Mouse (Mus musculus) adrenal gland, adult 8-10 months (tissue): ENCODE measurements around the gene Slx4. TPM values are rescaled to one million over a fixed set of nuclear protein-coding genes. Genes with fewer than 3 reads are reported as not detected.
A peak's percentile ranks its signal among the peaks of the same experiment; 100 is the strongest.
"Not testable (repeated sequence)": the region's sequence is repeated elsewhere in the genome, so short reads cannot be mapped to it uniquely, and the experiment has no call there.

Experiments
- DNase-seq: peaks from one replicate; pipeline ENCODE4 v3.0.0; 2022
- total RNA-seq, 4 experiments: library from RNA; stranded (reverse); gene quantifications; 2 replicates each; pipeline ENCODE4 v1.2.4; 2022

The Slx4 gene
- total RNA-seq, 4 experiments from 2014 or later = 22.0 to 41.0 (median 29.6) TPM

DNA sequence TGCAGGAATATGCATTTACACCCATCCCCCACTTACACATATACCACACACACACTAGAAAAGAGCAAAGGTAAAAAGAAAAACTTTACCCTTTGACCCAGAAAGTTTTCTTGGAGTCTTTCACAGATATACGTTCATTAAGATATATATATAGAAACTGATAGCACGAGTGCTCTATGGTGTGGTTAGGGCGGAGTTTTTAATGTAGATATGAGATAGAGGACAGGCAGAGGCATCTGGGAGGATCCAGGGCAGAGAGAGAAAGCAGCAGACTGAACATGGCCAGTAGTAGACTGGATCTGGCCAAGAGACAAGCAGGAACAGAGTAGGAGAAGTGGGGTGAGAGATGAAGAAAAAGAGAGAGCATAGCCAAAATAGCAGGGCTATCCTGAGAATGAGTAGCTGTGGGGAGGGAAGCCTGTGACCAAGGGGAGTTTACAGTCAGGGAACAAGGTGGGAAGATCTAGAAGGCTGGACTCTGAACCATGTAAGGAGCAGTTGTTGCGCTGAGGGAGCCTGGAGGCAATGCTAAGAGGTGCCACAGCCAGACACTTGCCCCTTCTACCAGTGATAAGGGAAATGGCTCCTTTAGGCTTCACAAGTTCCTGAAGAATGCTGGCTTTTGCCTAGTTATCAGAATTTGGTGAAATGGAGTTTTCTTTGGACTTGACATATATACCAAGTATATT, 9.5 kb upstream of the Slx4 start:
- no peak for DNase-seq

DNA sequence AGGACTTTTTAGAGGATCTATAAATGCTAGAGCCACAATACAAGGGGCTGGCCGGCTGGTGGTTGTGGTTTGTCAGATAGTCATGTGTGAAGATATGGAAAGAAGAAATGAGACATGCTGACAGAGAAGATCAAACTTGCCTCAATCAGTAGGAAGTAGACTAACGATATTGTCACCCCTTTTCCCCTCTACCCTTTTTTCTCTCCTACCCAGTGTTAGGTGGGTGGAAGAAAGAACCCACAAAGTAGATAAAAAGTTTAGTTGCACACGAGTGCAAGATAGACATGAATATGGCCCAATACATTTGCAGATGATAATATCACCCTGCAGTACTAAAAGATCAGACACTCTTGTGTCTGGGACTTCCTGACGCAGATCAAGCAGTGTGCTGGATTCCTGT, 15.2 kb downstream of the Slx4 start:
- no peak for DNase-seq

DNA sequence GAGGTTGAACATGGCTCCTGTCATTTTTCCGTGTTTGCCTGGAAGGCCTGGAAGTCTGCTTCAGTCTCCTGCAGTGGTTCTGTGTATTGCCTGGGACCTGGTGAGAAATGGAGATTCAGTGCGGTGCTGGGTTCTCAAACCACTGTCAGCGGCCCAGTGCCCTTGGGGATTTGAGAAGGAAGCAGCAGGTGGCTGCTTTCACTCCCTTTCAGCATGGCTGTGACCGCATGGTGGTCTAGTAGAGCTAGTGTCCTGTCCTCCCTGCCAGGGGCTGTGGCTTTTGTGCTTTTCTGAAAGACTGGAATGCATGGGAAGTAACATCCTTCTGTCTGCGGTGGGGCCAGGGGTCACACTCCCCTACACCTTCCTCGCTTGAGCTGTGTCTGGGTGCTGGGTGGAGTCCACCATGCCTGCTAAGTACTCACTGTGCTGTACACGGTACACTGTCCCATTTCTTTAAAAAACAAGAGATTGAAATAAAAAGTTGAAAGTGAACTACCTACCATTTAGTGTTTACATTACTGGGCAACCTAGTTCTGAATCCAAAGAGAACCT, 20.3 kb downstream of the Slx4 start:
- DNase-seq = no peak

DNA sequence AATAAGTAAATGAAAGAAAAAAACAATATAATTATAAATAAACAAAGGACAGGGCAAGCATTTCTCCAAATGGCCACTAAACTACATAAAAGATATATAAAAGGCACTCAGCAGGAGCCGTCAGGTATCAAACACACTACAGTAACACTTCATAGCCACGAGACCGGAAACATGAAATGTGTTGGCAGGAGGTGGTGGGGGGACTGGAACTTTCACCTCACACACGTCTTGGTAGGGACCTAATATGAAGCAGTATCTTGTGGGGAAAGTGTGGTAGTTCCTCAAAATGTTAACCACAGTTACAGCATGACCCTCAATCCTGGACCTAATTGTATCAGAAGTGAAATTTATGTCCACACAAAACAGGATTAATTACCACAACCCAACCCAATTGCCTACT, 21.4 kb downstream of the Slx4 start:
- no peak for DNase-seq

DNA sequence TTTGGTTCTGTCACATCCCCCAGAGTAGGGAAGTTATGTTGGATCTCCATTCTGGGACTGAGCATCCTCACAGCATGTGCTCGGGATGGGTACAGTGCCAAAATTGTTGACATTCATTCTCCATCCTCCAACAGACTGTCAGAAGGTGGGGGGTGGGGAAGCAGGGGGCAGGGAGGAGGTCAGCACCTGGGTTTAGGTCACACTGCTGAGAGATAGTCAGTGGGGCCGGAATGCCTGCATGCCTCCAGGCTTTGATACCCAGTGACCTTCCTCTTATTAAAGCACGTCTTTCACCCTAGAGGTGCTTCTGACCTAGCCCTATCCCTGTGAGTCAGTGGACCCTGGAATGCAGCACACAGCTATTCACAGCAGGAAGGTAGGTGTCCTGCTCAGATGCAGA, 26.9 kb downstream of the Slx4 start:
- DNase-seq = no peak

DNA sequence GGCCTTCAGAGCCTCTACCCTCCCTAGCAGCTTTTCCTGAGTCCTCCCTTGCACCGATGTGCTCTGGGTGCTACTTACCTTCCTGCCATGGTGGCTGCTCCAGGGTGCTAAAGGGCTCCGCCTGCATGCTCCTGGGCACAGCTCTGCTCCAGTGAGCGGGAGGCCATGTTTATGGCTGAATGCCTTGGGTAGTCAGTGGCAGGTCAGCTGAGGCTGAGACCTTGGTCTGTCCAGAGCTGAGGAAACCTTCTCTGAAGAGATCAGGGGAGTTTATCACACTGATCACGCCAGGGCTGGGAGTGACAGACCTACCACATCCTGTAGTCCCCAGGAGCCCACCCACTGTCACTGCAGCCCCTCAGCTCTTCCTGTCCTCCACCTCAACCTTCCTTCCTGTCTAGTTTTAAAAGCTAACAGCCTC, 27.3 kb downstream of the Slx4 start, which contains the start of gene Nlrc3:
Nlrc3 (minus strand) TSS at position 382 of the 421 bp plus-strand sequence.
- DNase-seq = no peak

DNA sequence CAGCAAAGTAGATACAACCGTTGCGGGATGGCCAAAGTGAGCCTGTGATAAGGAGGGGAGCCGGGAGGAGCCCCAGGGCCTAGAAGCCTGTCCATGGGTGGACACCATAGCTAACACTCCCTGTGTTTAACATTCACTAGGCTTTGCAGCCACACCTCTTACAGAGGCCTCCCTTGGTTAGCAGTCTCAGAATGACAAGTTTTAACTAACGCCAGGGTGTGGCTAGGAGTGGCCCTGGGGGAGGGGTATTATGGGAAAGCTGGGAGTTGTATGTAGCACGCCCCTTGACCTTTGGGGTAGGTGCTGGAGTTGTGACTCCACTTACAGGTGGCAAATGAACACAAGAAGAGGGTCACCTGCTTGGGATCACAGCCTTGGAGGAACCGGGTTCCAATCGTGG, 27.9 kb downstream of the Slx4 start:
- no peak for DNase-seq

DNA sequence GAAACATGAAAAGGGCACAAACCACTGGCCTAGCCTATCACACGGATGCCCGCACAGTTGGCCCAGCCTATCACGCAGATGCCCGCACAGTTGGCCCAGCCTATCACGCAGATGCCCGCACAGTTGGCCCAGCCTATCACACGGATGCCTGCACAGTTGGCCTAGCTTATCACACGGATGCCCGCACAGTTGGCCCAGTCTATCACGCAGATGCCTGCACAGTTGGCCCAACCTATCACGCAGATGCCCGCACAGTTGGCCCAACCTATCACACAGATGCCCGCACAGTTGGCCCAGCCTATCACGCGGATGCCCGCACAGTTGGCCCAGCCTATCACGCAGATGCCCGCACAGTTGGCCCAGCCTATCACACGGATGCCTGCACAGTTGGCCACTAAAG, 29.1 kb downstream of the Slx4 start:
- not testable (repeated sequence) for DNase-seq

DNA sequence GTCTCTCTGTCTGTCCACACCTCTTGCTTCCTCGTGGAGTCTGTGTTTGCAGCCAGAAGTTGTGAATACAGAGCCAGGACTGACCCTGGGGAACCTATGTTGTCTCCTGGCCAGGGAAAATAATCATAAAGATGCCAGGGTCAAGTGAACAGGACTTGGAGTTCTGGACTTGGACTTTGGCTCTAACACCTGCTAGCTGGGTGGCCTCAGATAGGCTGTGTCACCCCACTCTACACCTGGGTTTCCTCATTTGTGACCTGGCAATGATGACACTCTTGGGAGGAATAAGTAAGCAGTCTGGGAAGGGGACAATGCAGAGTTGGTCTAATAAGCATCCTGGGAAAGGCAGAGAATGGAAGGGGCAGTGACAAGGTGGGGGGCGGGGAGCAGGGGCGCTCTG, 38.0 kb downstream of the Slx4 start:
- DNase-seq = no peak

DNA sequence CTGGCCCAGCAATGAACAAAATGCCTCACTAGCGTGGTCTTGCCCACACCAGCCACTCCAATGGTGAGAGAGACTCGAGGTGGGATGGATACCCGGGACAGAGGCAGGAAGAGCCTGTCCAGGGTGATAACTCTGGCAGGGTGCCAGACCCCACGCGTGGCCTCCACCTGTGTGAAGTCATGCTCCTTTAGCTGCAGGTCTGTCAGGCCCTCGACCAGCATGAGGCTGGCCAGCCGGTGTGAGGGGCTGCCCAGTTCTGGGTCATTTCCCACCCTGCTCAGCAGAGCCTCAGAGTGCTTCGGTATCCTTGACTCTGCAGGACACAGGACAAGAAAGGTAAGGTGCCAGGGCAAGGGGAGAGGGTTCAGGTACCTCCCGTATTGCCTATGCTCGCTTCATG, 38.6 kb downstream of the Slx4 start:
- DNase-seq = no peak

DNA sequence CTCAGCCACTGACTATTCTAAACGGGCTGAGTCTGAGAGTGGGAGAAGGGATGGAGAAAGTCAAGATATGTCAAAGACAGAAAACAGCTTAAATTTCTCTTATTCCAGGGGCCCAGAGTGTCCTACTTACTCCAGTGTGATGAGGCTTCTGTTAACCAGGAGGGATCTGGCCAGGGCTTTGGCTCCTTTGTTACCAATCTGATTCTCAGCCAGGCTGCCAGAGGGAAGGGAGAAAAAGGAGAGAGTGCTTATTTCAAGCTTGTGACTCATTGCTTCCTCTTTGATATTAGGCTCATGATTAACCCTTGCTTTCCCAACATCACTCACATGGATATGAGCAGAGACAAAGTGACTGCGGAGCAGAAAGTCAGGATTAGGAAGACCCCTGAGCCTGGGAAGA, 44.3 kb downstream of the Slx4 start:
- DNase-seq = no peak

DNA sequence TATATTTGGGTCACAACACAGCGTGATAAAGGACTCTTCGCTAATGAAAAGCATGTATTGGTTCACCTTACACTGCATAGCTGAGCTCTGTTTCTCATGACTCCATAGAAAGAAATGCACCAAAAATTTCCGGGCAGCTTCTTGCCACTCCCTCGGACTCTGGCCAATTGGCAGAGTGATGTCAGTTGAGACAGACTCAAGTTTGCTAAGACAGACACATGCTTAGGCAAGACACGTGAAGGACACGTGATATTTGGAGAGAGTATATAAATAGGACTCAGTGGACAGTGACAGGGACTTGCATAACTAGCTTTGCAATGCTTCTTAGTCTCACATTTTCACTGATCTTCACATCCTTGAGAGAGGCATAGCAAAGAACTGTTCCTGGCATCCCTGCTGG, 47.2 kb downstream of the Slx4 start:
- DNase-seq = peak; percentile 75

DNA sequence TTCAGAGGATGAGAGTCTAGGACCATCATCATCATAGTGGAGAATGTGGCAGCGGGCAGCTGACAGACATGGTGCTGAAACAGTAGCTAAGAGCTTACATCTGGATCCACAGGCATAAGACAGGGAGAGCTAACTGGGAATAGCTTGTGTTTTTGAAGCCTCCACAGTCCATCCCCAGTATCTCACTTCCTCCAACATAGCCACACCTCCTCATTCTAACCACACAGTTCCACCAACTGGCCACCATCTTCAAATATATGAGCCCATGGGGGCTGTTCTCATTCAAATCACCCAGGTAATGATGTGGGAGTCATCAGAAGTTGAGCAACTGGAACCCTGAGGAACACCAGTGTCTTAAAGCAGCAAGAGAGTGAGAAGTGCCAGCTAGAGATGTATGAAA, 52.4 kb downstream of the Slx4 start:
- DNase-seq = no peak

DNA sequence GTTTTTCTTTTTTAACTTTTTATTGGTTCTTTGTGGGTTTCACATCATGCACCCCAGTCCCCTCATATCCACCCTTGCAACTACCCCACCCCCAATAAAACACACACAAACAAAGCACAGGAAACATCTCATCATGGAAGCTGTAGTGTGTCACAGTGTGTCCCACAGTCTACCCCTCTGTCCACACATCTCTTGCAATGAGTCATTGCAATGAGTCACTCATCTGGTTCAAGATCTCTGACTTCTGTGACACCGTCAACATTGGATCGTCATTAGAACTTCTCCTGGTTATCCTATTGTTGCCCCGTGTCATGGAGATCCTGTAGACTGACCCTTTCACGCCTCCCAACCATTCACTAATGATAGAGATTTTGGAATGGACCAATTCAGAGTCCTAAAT, 68.9 kb downstream of the Slx4 start:
- DNase-seq = no peak

DNA sequence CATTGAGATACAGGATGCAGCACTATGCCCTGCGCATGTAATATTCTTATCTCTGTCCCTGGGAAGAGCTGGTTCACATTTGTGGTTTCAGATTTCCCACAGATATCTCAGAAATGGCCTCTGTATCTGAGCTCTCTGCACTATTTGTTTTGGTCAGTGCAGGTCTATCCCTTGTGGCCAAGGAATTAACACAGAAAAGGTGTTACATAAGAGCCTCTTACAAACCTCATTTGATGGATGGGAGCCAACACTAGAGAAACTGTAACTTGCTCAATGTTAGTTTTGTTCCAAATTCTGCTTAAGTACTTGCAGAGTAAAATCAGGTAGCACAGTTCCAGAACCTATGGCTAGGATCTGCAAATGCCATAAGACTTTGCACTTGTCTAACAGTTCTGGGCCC, 69.5 kb downstream of the Slx4 start:
- DNase-seq = no peak

DNA sequence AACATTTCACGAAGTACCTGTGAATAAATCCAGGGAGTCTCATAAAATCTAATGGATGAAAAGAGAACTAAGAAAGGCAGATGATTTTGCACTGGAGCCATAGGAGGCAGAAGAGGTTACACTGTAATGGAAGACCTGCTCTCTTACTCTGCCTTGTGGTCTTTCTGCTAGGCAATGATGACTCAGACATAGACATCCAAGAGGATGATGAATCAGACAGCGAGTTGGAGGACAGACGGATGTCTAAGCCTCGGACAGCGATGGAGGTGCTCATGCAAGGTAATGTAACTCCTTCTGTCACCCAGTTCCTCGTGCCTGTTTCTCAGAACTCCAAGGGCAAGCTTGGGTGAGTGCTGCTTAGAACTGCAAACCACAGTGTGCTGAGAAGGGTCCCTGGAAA, 70.0 kb downstream of the Slx4 start:
- peak; percentile 32 for DNase-seq

DNA sequence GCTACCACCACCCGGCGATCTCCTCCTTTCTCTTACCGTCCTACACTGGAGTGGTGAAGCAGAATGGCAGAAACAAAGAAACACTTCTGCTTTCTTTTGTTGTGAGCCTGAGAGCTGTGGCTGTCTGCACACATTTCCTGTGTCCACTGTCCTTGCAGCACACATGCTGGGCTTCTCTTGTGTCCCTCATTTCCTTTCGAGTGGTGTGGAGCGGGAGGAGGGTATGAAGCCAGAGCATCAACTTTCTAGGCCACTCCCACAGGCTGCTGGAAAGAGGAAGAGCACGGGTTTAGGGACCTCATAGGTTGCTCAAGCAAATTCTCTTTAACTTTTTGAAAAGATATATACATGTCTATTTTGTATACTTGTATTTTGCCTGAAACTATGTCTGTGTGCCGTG, 74.4 kb downstream of the Slx4 start:
- no peak for DNase-seq

Other genes with a start within 250 kb of the Slx4 start
- gene Olfr15, start 172.9 kb downstream of the Slx4 start, total RNA-seq = not detected
- gene Zfp174, start 156.5 kb downstream of the Slx4 start, total RNA-seq = 10 to 100 TPM in 2 of 4 experiments, 1 to 10 TPM in 2; 6.2 to 22.0 (median 13.8) TPM
- 100 to 1,000 TPM in 3 of 4 experiments, 10 to 100 TPM in 1; 96.5 to 162 (median 105) TPM for gene Naa60, start 131.4 kb downstream of the Slx4 start, total RNA-seq
- gene Zfp597, start 119.2 kb downstream of the Slx4 start, total RNA-seq = 10 to 100 TPM; 18.9 to 25.4 (median 21.3) TPM
- 1 to 10 TPM; 1.6 to 2.2 (median 2.1) TPM for gene Gm20695, start 119.1 kb downstream of the Slx4 start, total RNA-seq
- 1 to 10 TPM; 3.6 to 9.3 (median 5.5) TPM for gene 1700037C18Rik, start 95.1 kb downstream of the Slx4 start, total RNA-seq
- 10 to 100 TPM; 20.5 to 26.2 (median 22.8) TPM for gene Cluap1, start 95.0 kb downstream of the Slx4 start, total RNA-seq
- gene Nlrc3, start 27.1 kb downstream of the Slx4 start, total RNA-seq = 1 to 10 TPM; 3.0 to 6.3 (median 3.8) TPM
- gene Dnase1, start 33.2 kb upstream of the Slx4 start, total RNA-seq = not detected
- 100 to 1,000 TPM; 151 to 221 (median 194) TPM for gene Trap1, start 74.1 kb upstream of the Slx4 start, total RNA-seq
- gene Crebbp, start 210.2 kb upstream of the Slx4 start, total RNA-seq = 10 to 100 TPM; 47.8 to 76.1 (median 57.0) TPM